Mouse (Mus musculus) heart, embryonic 15.5 days (tissue): ENCODE results near the gene Zcchc18. TPM values are rescaled to one million over a fixed set of nuclear protein-coding genes. Genes with fewer than 3 reads are reported as not detected.

Experiments used
- ATAC-seq: fragments of 200-750 bp; cut with Nextera tagmentation; replicated peaks from 2 replicates; pipeline ENCODE4 v1.8.0; 2017; ENCODE audit warnings: low read depth, moderate TSS enrichment; ENCODE audit not compliant: insufficient number of reproducible peaks, insufficient read depth, low FRiP score
- H3K27ac ChIP-seq: fragments of 300-500 bp; sonication (generic); 2 replicates; pipeline ENCODE4 v1.5.1; 2015; ENCODE audit warnings: mild to moderate bottlenecking, inconsistent platforms
- H3K27me3 ChIP-seq: fragments of 300-500 bp; sonication (generic); 2 replicates; pipeline ENCODE4 v1.6.1; 2015; ENCODE audit warnings: inconsistent platforms
- H3K36me3 ChIP-seq: fragments of 300-500 bp; sonication (generic); 2 replicates; pipeline ENCODE4 v1.6.1; 2015; ENCODE audit warnings: mild to moderate bottlenecking, inconsistent platforms
- H3K4me1 ChIP-seq: fragments of 300-500 bp; sonication (generic); replicated peaks from 2 replicates; pipeline ENCODE4 v1.6.1; 2015; ENCODE audit warnings: inconsistent platforms
- H3K4me2 ChIP-seq: fragments of 300-500 bp; sonication (generic); 2 replicates; pipeline ENCODE4 v1.6.1; 2015; ENCODE audit warnings: inconsistent platforms, mild to moderate bottlenecking, moderate library complexity
- H3K4me3 ChIP-seq: fragments of 300-500 bp; sonication (generic); 2 replicates; pipeline ENCODE4 v1.5.1; 2015; ENCODE audit warnings: mild to moderate bottlenecking, inconsistent platforms
- H3K9ac ChIP-seq: fragments of 300-500 bp; sonication (generic); 2 replicates; pipeline ENCODE4 v1.6.1; 2015; ENCODE audit warnings: mild to moderate bottlenecking, inconsistent platforms
- H3K9me3 ChIP-seq: fragments of 300-500 bp; sonication (generic); replicated peaks from 2 replicates; pipeline ENCODE4 v1.6.1; 2016; ENCODE audit warnings: inconsistent platforms
- WGBS: fragments of 180-500 bp; shearing (Covaris S2); methylation state at CpG from one replicate; pipeline ENCODE4 v1.1.7; 2015; ENCODE audit warnings: mixed read lengths; 5-methylcytosine and 5-hydroxymethylcytosine counted together
- polyA plus RNA-seq: library from polyadenylated mRNA; unstranded; fragments of >200 nt; fragmentation: Nextera tagmentation; extraction: Ambion mirVana; gene quantifications from 2 replicates; pipeline ENCODE4 v1.2.1, GENCODE M21; 2015

Zcchc18 gene
- polyA plus RNA-seq, 1 experiment from 2014 or later: 1.6 TPM

GRCm38 (mm10) chrX:136996256-136996655 lies 3.3 kb downstream of the Zcchc18 start:
- no peak for ATAC-seq
- Histone ChIP-seq H3K4me2 (no peak overlapping the region), H3K9ac (no peak overlapping the region), H3K36me3 (no peaks in the 10 kb centered on the region), H3K9me3 (no peaks in the 10 kb centered on the region), H3K4me3 (no peak overlapping the region), H3K4me1 (no peaks in the 10 kb centered on the region; the same call in 1 of the 2 replicates), H3K27ac (no peak overlapping the region), H3K27me3 (peaks cover 16% of the 10 kb centered on the region; the same call in 1 of the 2 replicates)
- WGBS: 57% methylated on average over 2 of the region's 2 CpGs

- no peak for ATAC-seq
- Histone ChIP-seq H3K9me3 (no peaks in the 10 kb centered on the region), H3K4me3 (no peak overlapping the region), H3K27me3 (no peaks in the 10 kb centered on the region), H3K4me2 (no peak overlapping the region), H3K36me3 (no peaks in the 10 kb centered on the region), H3K27ac (no peak overlapping the region), H3K4me1 (no peaks in the 10 kb centered on the region), H3K9ac (no peak overlapping the region)
- WGBS: 47% methylated on average over 6 of the region's 6 CpGs
Observed at GRCm38 (mm10) chrX:137015099-137015709, 22.2 kb downstream of the Zcchc18 start.

DNA sequence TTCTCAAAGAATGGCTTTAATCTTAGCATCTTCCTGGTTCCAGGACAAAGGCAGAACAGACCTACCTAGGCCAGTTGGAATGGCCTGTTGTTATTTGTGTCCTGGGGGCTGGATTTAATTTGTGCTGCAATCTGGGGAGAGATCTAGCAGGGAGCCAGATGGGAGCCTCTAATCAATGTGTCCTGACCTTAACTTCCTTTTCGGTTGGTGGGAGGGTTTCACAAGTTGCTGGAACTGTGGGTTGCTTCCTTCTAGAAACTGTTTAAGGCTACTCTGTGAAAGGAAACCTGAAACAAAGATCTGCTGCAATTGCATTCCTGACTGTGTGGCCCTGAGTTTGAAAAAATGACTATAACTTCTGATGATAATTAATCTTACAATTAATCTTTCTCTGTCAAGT lies 24.7 kb downstream of the Zcchc18 start:
- no peaks in the 10 kb centered on the region for H3K4me1 ChIP-seq
- no peaks in the 10 kb centered on the region for H3K27me3 ChIP-seq
- H3K9me3 ChIP-seq: no peaks in the 10 kb centered on the region
- no peak overlapping the region for H3K27ac ChIP-seq
- no peak for ATAC-seq
- no peaks in the 10 kb centered on the region for H3K36me3 ChIP-seq
- H3K4me3 ChIP-seq: no peak overlapping the region
- H3K9ac ChIP-seq: no peak overlapping the region
- 71% methylated on average over 1 of the region's 1 CpGs for WGBS
- H3K4me2 ChIP-seq: no peak overlapping the region

GRCm38 (mm10) chrX:137019310-137019709 lies 26.4 kb downstream of the Zcchc18 start:
- Histone ChIP-seq H3K4me2 (no peak overlapping the region), H3K27me3 (no peaks in the 10 kb centered on the region), H3K36me3 (no peaks in the 10 kb centered on the region), H3K9ac (no peak overlapping the region), H3K4me1 (no peaks in the 10 kb centered on the region), H3K27ac (no peak overlapping the region), H3K4me3 (no peak overlapping the region), H3K9me3 (no peaks in the 10 kb centered on the region)
- ATAC-seq: no peak
- 25% methylated on average over 1 of the region's 1 CpGs for WGBS

GRCm38 (mm10) chrX:137030916-137031315 lies 38.0 kb downstream of the Zcchc18 start:
- Histone ChIP-seq H3K4me3 (no peak overlapping the region), H3K4me2 (no peak overlapping the region), H3K27ac (no peak overlapping the region), H3K4me1 (no peaks in the 10 kb centered on the region), H3K9me3 (no peaks in the 10 kb centered on the region), H3K9ac (no peak overlapping the region), H3K36me3 (no peaks in the 10 kb centered on the region), H3K27me3 (no peaks in the 10 kb centered on the region)
- no peak for ATAC-seq
- 88% methylated on average over 8 of the region's 8 CpGs for WGBS

- 85% methylated on average over 5 of the region's 5 CpGs for WGBS
- Histone ChIP-seq H3K4me2 (no peak overlapping the region), H3K36me3 (no peaks in the 10 kb centered on the region), H3K27me3 (no peaks in the 10 kb centered on the region), H3K9ac (no peak overlapping the region), H3K4me1 (no peaks in the 10 kb centered on the region), H3K27ac (no peak overlapping the region), H3K4me3 (no peak overlapping the region), H3K9me3 (no peaks in the 10 kb centered on the region)
- ATAC-seq: no peak
Observed at GRCm38 (mm10) chrX:137031726-137032125, 38.8 kb downstream of the Zcchc18 start.

DNA sequence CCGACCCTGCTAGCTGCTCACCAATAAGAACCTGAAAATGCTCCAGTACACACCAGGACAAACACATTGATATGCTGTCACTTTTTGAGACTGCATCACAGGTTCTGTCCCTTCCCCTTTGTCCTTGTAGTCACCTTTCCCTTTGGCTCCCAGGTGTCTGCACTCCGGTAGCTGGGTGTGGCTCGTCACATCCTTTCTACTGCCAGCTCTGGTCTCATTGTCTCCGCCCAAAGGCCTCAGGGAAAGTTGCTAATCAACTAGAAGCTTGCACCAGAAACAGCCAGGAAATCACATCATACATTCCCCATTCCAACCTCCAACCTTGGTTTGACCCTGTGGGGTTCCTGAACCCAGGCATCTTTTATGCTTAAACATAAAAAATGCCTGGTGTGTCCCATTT lies 41.4 kb downstream of the Zcchc18 start:
- no peak overlapping the region for H3K4me2 ChIP-seq
- no peaks in the 10 kb centered on the region for H3K27me3 ChIP-seq
- no peaks in the 10 kb centered on the region for H3K36me3 ChIP-seq
- 59% methylated on average over 4 of the region's 4 CpGs for WGBS
- no peak for ATAC-seq
- no peak overlapping the region for H3K9ac ChIP-seq
- no peak overlapping the region for H3K4me3 ChIP-seq
- H3K27ac ChIP-seq: no peak overlapping the region
- H3K4me1 ChIP-seq: no peaks in the 10 kb centered on the region
- no peaks in the 10 kb centered on the region for H3K9me3 ChIP-seq

GRCm38 (mm10) chrX:137037470-137037999 lies 44.6 kb downstream of the Zcchc18 start:
- Histone ChIP-seq H3K4me3 (peak overlapping the region; percentile 66), H3K27me3 (no peaks in the 10 kb centered on the region), H3K9me3 (no peaks in the 10 kb centered on the region), H3K36me3 (no peaks in the 10 kb centered on the region), H3K9ac (peak overlapping the region; percentile 64), H3K27ac (peak overlapping the region; percentile 90; the same call in 1 of the 2 replicates), H3K4me1 (no peaks in the 10 kb centered on the region), H3K4me2 (peak overlapping the region; percentile 64)
- WGBS: 16% methylated on average over 12 of the region's 12 CpGs
- ATAC-seq: no peak

DNA sequence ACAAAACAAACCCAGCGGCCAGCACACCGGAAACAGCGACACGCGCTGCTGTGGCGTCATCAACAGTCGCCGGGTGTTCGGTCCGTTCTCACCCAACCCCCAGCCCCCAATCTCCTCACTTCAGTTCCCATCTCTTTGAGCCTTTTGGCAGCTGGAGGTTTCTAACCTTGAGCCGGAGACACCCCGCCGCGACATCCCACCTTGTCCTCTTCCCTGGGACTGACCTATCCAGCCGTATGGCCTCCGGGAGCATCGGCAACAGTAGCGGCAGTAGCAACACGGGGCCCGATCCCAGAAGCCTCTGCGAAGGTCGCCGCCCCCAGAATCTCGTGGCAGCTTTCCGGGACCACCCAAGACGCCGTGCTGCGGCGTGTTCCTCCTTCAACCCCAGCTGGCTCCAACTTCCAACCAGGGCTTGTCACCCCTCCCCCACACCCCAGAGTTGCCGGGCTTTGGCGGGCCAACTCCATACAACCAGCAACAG lies 45.1 kb downstream of the Zcchc18 start, which contains the start of gene Slc25a53:
Gene Slc25a53 (minus strand): TSS at position 303 of the 484 bp plus-strand sequence.
- Histone ChIP-seq H3K9me3 (no peaks in the 10 kb centered on the region), H3K4me1 (no peaks in the 10 kb centered on the region), H3K4me3 (peak within 1 kb of the TSS; percentile 66), H3K27ac (peak within 1 kb of the TSS; percentile 90), H3K9ac (peak within 1 kb of the TSS; percentile 64), H3K27me3 (no peaks in the 10 kb centered on the region), H3K4me2 (peak within 1 kb of the TSS; percentile 64), H3K36me3 (no peaks in the 10 kb centered on the region)
- peak; percentile 91 for ATAC-seq
- 20% methylated on average over 31 of the region's 31 CpGs for WGBS

GRCm38 (mm10) chrX:137038502-137038901 lies 45.5 kb downstream of the Zcchc18 start:
- H3K9me3 ChIP-seq: no peaks in the 10 kb centered on the region
- WGBS: 35% methylated on average over 7 of the region's 7 CpGs
- H3K4me3 ChIP-seq: peak overlapping the region; percentile 66
- peak overlapping the region; percentile 90; the same call in 1 of the 2 replicates for H3K27ac ChIP-seq
- no peaks in the 10 kb centered on the region for H3K4me1 ChIP-seq
- no peaks in the 10 kb centered on the region for H3K36me3 ChIP-seq
- no peaks in the 10 kb centered on the region for H3K27me3 ChIP-seq
- ATAC-seq: no peak
- H3K9ac ChIP-seq: peak overlapping the region; percentile 64
- H3K4me2 ChIP-seq: peak overlapping the region; percentile 57
